Mouse (Mus musculus) hindbrain, embryonic 15.5 days (tissue): Measurements from ENCODE around the gene Mgea5. TPM values are rescaled to one million over a fixed set of nuclear protein-coding genes. Genes with fewer than 3 reads are reported as not detected.

Experiments used
- ATAC-seq: fragments of 200-750 bp; cut with Nextera tagmentation; 2 replicates; pipeline ENCODE4 v1.8.0; 2017; ENCODE audit warnings: low read depth, moderate number of reproducible peaks, moderate TSS enrichment; ENCODE audit not compliant: low FRiP score
- H3K27ac ChIP-seq: fragments of 300-500 bp; sonication (generic); replicated peaks from 2 replicates; pipeline ENCODE4 v1.5.1; 2015; ENCODE audit warnings: mild to moderate bottlenecking, inconsistent platforms
- H3K27me3 ChIP-seq: fragments of 300-500 bp; sonication (generic); 2 replicates; pipeline ENCODE4 v1.6.1; 2015; ENCODE audit warnings: control low read depth, inconsistent platforms
- H3K36me3 ChIP-seq: fragments of 300-500 bp; sonication (generic); 2 replicates; pipeline ENCODE4 v1.6.1; 2015; ENCODE audit warnings: control low read depth, inconsistent platforms
- H3K4me1 ChIP-seq: fragments of 300-500 bp; sonication (generic); replicated peaks from 2 replicates; pipeline ENCODE4 v1.6.1; 2015; ENCODE audit warnings: control low read depth, inconsistent platforms
- H3K4me2 ChIP-seq: fragments of 300-500 bp; sonication (generic); 2 replicates; pipeline ENCODE4 v1.6.1; 2015; ENCODE audit warnings: moderate library complexity, mild to moderate bottlenecking, inconsistent platforms
- H3K4me3 ChIP-seq: fragments of 300-500 bp; sonication (generic); 2 replicates; pipeline ENCODE4 v1.5.1; 2015; ENCODE audit warnings: mild to moderate bottlenecking, inconsistent platforms
- H3K9ac ChIP-seq: fragments of 300-500 bp; sonication (generic); 2 replicates; pipeline ENCODE4 v1.6.1; 2015; ENCODE audit warnings: inconsistent platforms
- H3K9me3 ChIP-seq: fragments of 300-500 bp; sonication (generic); 2 replicates; pipeline ENCODE4 v1.6.1; 2016; ENCODE audit warnings: control low read depth, inconsistent platforms
- WGBS: fragments of 180-500 bp; shearing (Covaris S2); methylation state at CpG from one replicate; pipeline ENCODE4 v1.1.7; 2015; 5-methylcytosine and 5-hydroxymethylcytosine counted together
- polyA plus RNA-seq: library from polyadenylated mRNA; unstranded; fragments of >200 nt; fragmentation: Nextera tagmentation; extraction: Ambion mirVana; gene quantifications from 2 replicates; pipeline ENCODE4 v1.2.1, GENCODE M21; 2015

Mgea5 gene
- polyA plus RNA-seq, 1 experiment from 2014 or later = 85.4 TPM

DNA sequence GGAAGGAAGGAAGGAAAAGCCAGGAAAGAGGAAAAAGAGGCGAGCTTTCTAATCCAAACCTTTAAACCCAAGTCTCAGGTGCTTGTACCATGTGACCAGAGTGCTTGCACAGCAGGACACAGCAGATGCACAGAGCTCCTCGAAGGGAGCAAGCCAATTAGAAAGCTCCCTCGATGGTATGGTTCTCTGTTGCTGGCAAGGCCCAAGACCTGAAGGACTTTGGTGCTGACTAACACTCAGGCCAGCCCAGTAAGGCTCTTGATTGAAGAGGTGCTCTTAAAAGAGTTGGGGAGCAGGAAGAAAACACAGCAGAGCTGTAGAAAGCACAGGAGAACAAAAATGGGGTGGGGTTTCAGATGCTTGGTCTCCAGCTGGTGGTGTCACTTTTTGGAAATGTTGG, 74.9 kb downstream of the Mgea5 start:
- Histone ChIP-seq H3K4me3 (no peak overlapping the region), H3K4me2 (no peak overlapping the region), H3K27ac (no peak overlapping the region), H3K9ac (no peak overlapping the region), H3K36me3 (no peaks in the 10 kb centered on the region), H3K4me1 (no peaks in the 10 kb centered on the region), H3K27me3 (no peaks in the 10 kb centered on the region), H3K9me3 (no peaks in the 10 kb centered on the region)
- ATAC-seq = no peak
- 65% methylated on average over 3 of the region's 3 CpGs for WGBS

Other genes starting within 250 kb of the Mgea5 start
- gene Poll, start 223.3 kb downstream of the Mgea5 start, polyA plus RNA-seq = 12.7 and 13.3 TPM in 2 replicates
- gene Gm17018, start 223.2 kb downstream of the Mgea5 start, polyA plus RNA-seq = 71.7 and 75.9 TPM in 2 replicates
- 5.8 and 9.2 TPM in 2 replicates for gene Fbxw4, start 123.5 kb downstream of the Mgea5 start, polyA plus RNA-seq
- 0.45 and 0.47 TPM in 2 replicates for gene Fgf8, start 40.9 kb downstream of the Mgea5 start, polyA plus RNA-seq
- gene Npm3, start 34.2 kb downstream of the Mgea5 start, polyA plus RNA-seq = 6.9 and 7.3 TPM in 2 replicates
- 12.8 and 15.1 TPM in 2 replicates for gene Kcnip2, start 32.2 kb upstream of the Mgea5 start, polyA plus RNA-seq
- 23.1 TPM in 2 replicates for gene Armh3, start 214.7 kb upstream of the Mgea5 start, polyA plus RNA-seq
- gene Hps6, start 219.7 kb upstream of the Mgea5 start, polyA plus RNA-seq = 4.2 and 5.0 TPM in 2 replicates